Mouse (Mus musculus): ENCODE data around the gene Zfr2. TPM values are rescaled to one million over a fixed set of nuclear protein-coding genes. Genes with fewer than 3 reads are reported as not detected.

Gene Zfr2
- polyA plus RNA-seq (2015; fragmentation: Nextera tagmentation; extraction: Ambion mirVana), result 19.5 and 21.2 TPM in 2 replicates

- peak within 1 kb of the TSS; percentile 33; the same call in 1 of the 2 replicates for H3K27ac ChIP-seq (replicated peaks)
- H3K4me1 ChIP-seq, result peaks cover 44% of the 10 kb centered on the region
- 8% methylated on average over 29 of the region's 29 CpGs for WGBS
Observed at GRCm38 (mm10) chr10:81232580-81233225, at the start of gene Zfr2. Gene Zfr2 (plus strand): TSS chr10:81233155.

GRCm38 (mm10) chr10:81183805-81184204 is 49.1 kb upstream of the Zfr2 start, which contains the start of gene 4930442H23Rik:
Gene 4930442H23Rik (minus strand): TSS chr10:81183849.
- 88% methylated on average over 5 of the region's 5 CpGs for WGBS
- peak within 1 kb of the TSS; percentile 67 for H3K9ac ChIP-seq (replicated peaks)
- peak within 1 kb of the TSS; percentile 72 for H3K4me3 ChIP-seq
- peak within 1 kb of the TSS; percentile 49 for H3K4me2 ChIP-seq (replicated peaks)
- H3K36me3 ChIP-seq, result peaks cover 54% of the 10 kb centered on the region
- peak within 1 kb of the TSS; percentile 90 for H3K27ac ChIP-seq (replicated peaks)
- ATAC-seq (replicated peaks), result no peak
- H3K27me3 ChIP-seq, result no peaks in the 10 kb centered on the region
- peaks cover 31% of the 10 kb centered on the region for H3K4me1 ChIP-seq
- H3K9me3 ChIP-seq, result no peaks in the 10 kb centered on the region

More at GRCm38 (mm10) chr10:81232580-81233225, at the start of gene Zfr2:
- H3K4me2 ChIP-seq (replicated peaks), result peak within 1 kb of the TSS; percentile 59
- peak within 1 kb of the TSS; percentile 71 for H3K9ac ChIP-seq (replicated peaks)
- no peaks in the 10 kb centered on the region for H3K9me3 ChIP-seq
- ATAC-seq (replicated peaks), result peak; percentile 62
- H3K36me3 ChIP-seq, result no peaks in the 10 kb centered on the region
- peak within 1 kb of the TSS; percentile 70 for H3K4me3 ChIP-seq
- no peaks in the 10 kb centered on the region for H3K27me3 ChIP-seq

GRCm38 (mm10) chr10:81184765-81185164 is 48.2 kb upstream of the Zfr2 start:
- no peaks in the 10 kb centered on the region for H3K27me3 ChIP-seq
- H3K9ac ChIP-seq (replicated peaks), result no peak overlapping the region
- peaks cover 47% of the 10 kb centered on the region for H3K36me3 ChIP-seq
- H3K4me3 ChIP-seq, result no peak overlapping the region
- no peaks in the 10 kb centered on the region for H3K9me3 ChIP-seq
- whole genome bisulfite sequencing, result 68% methylated on average over 4 of the region's 4 CpGs
- ATAC-seq (replicated peaks), result no peak
- H3K4me1 ChIP-seq, result peaks cover 29% of the 10 kb centered on the region
- no peak overlapping the region for H3K27ac ChIP-seq (replicated peaks)
- no peak overlapping the region for H3K4me2 ChIP-seq (replicated peaks)

DNA sequence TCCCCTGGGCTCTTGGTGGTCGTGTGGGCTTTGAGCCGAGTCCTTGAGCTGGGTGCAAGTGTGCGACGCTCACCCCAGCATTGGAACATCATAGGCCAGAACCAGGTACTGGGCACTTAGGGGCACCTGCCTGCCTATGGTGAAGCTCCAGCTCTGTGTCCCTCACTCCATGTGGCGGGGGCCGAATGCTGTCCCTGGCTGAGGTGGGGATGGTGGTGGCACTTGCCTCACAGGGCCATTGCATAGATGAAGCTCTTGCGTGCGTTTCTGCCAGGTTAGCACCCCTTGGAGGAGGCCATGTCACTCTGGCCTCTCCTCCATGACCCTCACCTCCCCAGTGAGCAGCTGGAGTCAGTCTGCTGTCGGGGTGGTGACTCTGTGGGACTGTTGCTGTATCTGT is 45.8 kb upstream of the Zfr2 start:
- no peaks in the 10 kb centered on the region for H3K27me3 ChIP-seq
- 97% methylated on average over 9 of the region's 9 CpGs for WGBS
- H3K27ac ChIP-seq (replicated peaks), result no peak overlapping the region
- no peaks in the 10 kb centered on the region for H3K9me3 ChIP-seq
- no peak overlapping the region for H3K4me3 ChIP-seq
- H3K4me1 ChIP-seq, result peaks cover 22% of the 10 kb centered on the region
- H3K4me2 ChIP-seq (replicated peaks), result no peak overlapping the region
- no peak for ATAC-seq (replicated peaks)
- no peak overlapping the region for H3K9ac ChIP-seq (replicated peaks)
- H3K36me3 ChIP-seq, result peaks cover 39% of the 10 kb centered on the region

- Histone ChIP-seq H3K4me2 (replicated peaks) (no peak overlapping the region), H3K4me1 (peaks cover 18% of the 10 kb centered on the region), H3K36me3 (peaks cover 27% of the 10 kb centered on the region), H3K9ac (replicated peaks) (no peak overlapping the region), H3K27ac (replicated peaks) (no peak overlapping the region), H3K9me3 (no peaks in the 10 kb centered on the region), H3K27me3 (peaks cover 11% of the 10 kb centered on the region; the same call in 1 of the 2 replicates), H3K4me3 (no peak overlapping the region)
- WGBS, result 81% methylated on average over 26 of the region's 26 CpGs
- ATAC-seq (replicated peaks), result no peak
Observed at GRCm38 (mm10) chr10:81189821-81190220, 43.1 kb upstream of the Zfr2 start.

- peaks cover 23% of the 10 kb centered on the region for H3K36me3 ChIP-seq
Observed at GRCm38 (mm10) chr10:81190236-81190911, 42.6 kb upstream of the Zfr2 start.

GRCm38 (mm10) chr10:81190912-81191321 is 42.0 kb upstream of the Zfr2 start:
- no peak overlapping the region for H3K4me3 ChIP-seq
- no peak for ATAC-seq (replicated peaks)
- H3K27ac ChIP-seq (replicated peaks), result no peak overlapping the region
- H3K4me2 ChIP-seq (replicated peaks), result no peak overlapping the region
- peaks cover 18% of the 10 kb centered on the region for H3K4me1 ChIP-seq
- H3K27me3 ChIP-seq, result peaks cover 22% of the 10 kb centered on the region; the same call in 1 of the 2 replicates
- WGBS, result 78% methylated on average over 6 of the region's 6 CpGs
- H3K9ac ChIP-seq (replicated peaks), result no peak overlapping the region
- H3K36me3 ChIP-seq, result peaks cover 23% of the 10 kb centered on the region
- no peaks in the 10 kb centered on the region for H3K9me3 ChIP-seq

More at GRCm38 (mm10) chr10:81190236-81190911, 42.6 kb upstream of the Zfr2 start:
- Histone ChIP-seq H3K4me2 (replicated peaks) (no peak overlapping the region), H3K9ac (replicated peaks) (no peak overlapping the region), H3K27ac (replicated peaks) (no peak overlapping the region), H3K9me3 (no peaks in the 10 kb centered on the region), H3K4me3 (no peak overlapping the region), H3K4me1 (peaks cover 18% of the 10 kb centered on the region), H3K27me3 (peaks cover 16% of the 10 kb centered on the region; the same call in 1 of the 2 replicates)
- no peak for ATAC-seq (replicated peaks)
- 67% methylated on average over 31 of the region's 31 CpGs for WGBS

DNA sequence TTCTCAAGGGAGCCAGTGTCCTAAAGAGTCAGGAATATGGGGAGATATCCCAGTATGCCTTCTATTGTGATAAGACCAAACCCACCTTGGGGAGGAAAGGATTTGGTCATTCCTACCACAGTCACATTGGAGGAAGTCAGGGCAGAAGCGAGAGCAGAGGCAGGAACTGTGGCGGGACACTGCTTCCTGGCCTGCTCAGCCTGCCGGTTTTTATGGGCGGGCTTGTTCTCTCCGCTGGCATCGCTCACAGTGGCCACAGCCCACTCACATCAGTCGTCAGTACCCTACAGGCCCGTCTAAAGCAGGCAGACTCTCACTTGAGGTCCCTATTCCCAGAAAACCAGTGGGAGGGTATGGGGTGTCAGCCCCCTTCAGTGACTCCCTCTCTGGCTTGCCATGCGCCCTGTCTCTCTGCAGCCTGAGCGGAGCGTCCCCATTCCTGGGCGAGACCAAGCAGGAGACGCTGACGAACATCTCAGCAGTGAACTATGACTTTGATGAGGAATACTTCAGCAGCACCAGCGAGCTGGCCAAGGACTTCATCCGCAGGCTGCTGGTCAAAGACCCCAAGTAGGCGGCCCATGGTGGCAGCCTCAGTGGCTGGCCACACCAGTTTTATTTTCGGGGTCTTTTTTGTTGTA is 41.5 kb upstream of the Zfr2 start:
- no peak overlapping the region for H3K9ac ChIP-seq (replicated peaks)
- H3K27me3 ChIP-seq, result peaks cover 27% of the 10 kb centered on the region; the same call in 1 of the 2 replicates
- peaks cover 22% of the 10 kb centered on the region for H3K36me3 ChIP-seq
- peaks cover 18% of the 10 kb centered on the region for H3K4me1 ChIP-seq
- 87% methylated on average over 18 of the region's 18 CpGs for WGBS
- no peak for ATAC-seq (replicated peaks)
- no peak overlapping the region for H3K4me3 ChIP-seq
- peak overlapping the region; percentile 90 for H3K4me2 ChIP-seq (replicated peaks)
- peak overlapping the region; percentile 97 for H3K27ac ChIP-seq (replicated peaks)
- H3K9me3 ChIP-seq, result no peaks in the 10 kb centered on the region

- Histone ChIP-seq H3K9me3 (no peaks in the 10 kb centered on the region), H3K9ac (replicated peaks) (peak overlapping the region; percentile 77), H3K27me3 (peaks cover 35% of the 10 kb centered on the region; the same call in 1 of the 2 replicates), H3K4me3 (peak overlapping the region; percentile 71), H3K4me2 (replicated peaks) (peak overlapping the region; percentile 90), H3K36me3 (peaks cover 18% of the 10 kb centered on the region), H3K27ac (replicated peaks) (peak overlapping the region; percentile 97), H3K4me1 (peaks cover 18% of the 10 kb centered on the region)
- WGBS, result under 1% methylated on average over 89 of the region's 93 CpGs
- ATAC-seq (replicated peaks), result peak; percentile 90
Observed at GRCm38 (mm10) chr10:81192270-81192967, 40.5 kb upstream of the Zfr2 start.

DNA sequence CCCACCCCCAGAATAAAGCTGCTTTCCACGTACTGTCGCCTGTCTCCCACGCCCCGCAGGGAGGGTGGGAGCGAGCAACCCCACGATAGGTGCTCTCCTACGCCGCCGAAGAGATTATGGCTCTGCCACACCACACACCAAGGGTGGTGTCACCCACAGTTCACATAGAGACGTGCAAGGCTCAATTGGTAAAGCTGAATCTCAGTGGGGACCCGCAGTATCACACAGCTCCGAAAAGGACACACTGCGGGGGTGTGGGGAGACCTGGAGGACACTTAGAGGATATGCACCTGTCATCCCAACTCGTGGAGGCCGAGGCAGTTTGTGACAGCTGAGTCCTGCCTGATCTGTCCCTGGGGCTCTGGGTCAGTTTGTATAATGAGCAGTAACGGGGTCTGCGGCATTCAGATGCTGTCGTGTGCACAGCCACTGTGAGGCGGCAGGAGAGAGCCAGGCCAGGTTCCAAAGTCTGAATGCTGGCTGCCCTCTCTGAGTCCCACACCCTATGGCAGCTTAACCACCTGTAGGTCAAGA is 39.9 kb upstream of the Zfr2 start:
- peak; percentile 61 for ATAC-seq (replicated peaks)

More for the DNA sequence above, 39.9 kb upstream of the Zfr2 start:
- H3K4me3 ChIP-seq, result peak overlapping the region; percentile 71
- 2% methylated on average over 19 of the region's 19 CpGs for WGBS
- H3K9me3 ChIP-seq, result no peaks in the 10 kb centered on the region
- peaks cover 18% of the 10 kb centered on the region for H3K4me1 ChIP-seq
- H3K27me3 ChIP-seq, result peaks cover 35% of the 10 kb centered on the region; the same call in 1 of the 2 replicates
- peak overlapping the region; percentile 77 for H3K9ac ChIP-seq (replicated peaks)
- H3K4me2 ChIP-seq (replicated peaks), result peak overlapping the region; percentile 90
- peaks cover 18% of the 10 kb centered on the region for H3K36me3 ChIP-seq
- peak overlapping the region; percentile 97 for H3K27ac ChIP-seq (replicated peaks)

Measured in forebrain, embryonic 15.5 days (tissue).